Mouse (Mus musculus) ES-Bruce4 (cell line): ENCODE results near the gene Chpf2.

Source experiments
- CTCF ChIP-seq: IDR thresholded peaks from one replicate; pipeline ENCODE4 v1.8.1; 2011; ENCODE audit warnings: low read depth, low read length
- EP300 ChIP-seq: IDR thresholded peaks from 2 replicates; pipeline ENCODE4 v1.6.1; 2011; ENCODE audit warnings: low read depth, low read length; ENCODE audit not compliant: insufficient read depth
- POLR2A ChIP-seq: IDR thresholded peaks from one replicate; pipeline ENCODE4 v1.8.1; 2011; ENCODE audit warnings: low read length; ENCODE audit not compliant: insufficient read depth

DNA sequence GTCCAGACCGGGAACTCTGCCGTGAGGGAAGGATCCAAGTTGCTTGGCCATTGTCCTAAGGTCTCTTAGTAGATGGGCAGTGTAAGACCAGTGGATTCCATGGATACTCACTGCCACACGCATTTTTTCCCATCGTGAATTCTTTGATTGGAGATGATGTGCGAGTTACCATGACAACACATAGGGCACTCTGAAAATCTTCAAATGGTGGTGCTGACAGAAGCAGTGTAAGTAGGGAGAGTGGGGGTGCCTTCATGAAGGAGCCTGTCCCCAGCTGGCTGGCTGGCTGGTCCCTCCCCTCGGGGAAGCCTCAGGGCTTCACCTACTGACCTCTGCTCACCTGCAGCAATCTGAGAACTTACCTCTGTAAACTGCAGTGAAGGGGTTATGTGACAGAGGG is 52.5 kb downstream of the Chpf2 start:
- TF ChIP-seq POLR2A (no peak), CTCF (no peak), EP300 (no peak)
